Mouse (Mus musculus) gastrocnemius, postnatal 36 days (tissue): Measurements from ENCODE around the gene Tomm20. TPM values are rescaled to one million over a fixed set of nuclear protein-coding genes. Genes with fewer than 3 reads are reported as not detected.
"Not testable (repeated sequence)": the region's sequence is repeated elsewhere in the genome, so short reads cannot be mapped to it uniquely, and the experiment has no call there.

Experiments
- DNase-seq, 2 experiments: peaks; one replicate each; pipeline ENCODE4 v3.0.0; 2022
- intact Hi-C: fragments of 180-260 bp; cut with DNase I; formaldehyde crosslinking; loops from one replicate; pipeline ENCODE4 v1.15.1; 2025
- long read RNA-seq, 2 experiments: library from polyadenylated mRNA; stranded (forward); transcript quantifications; one replicate each; pipeline ENCODE4 v2.0.0; 2021
- total RNA-seq, 2 experiments: library from RNA; stranded (reverse); gene quantifications; 2 replicates each; pipeline ENCODE4 v1.2.3; 2021

The Tomm20 gene
- total RNA-seq, result 10 to 100 TPM; 73.0 to 86.8 TPM
- long read RNA-seq, experiment 1, full-length matches to known transcripts, result 397 of 404 reads
- long read RNA-seq, experiment 1, partial matches to known transcripts, result 1 of 404 reads
- long read RNA-seq, experiment 1, other reads (novel, unspliced or antisense), result 6 of 404 reads
- long read RNA-seq, experiment 2, full-length matches to known transcripts, result 480 of 499 reads
- long read RNA-seq, experiment 2, partial matches to known transcripts, result 1 of 499 reads
- long read RNA-seq, experiment 2, other reads (novel, unspliced or antisense), result 18 of 499 reads

DNA sequence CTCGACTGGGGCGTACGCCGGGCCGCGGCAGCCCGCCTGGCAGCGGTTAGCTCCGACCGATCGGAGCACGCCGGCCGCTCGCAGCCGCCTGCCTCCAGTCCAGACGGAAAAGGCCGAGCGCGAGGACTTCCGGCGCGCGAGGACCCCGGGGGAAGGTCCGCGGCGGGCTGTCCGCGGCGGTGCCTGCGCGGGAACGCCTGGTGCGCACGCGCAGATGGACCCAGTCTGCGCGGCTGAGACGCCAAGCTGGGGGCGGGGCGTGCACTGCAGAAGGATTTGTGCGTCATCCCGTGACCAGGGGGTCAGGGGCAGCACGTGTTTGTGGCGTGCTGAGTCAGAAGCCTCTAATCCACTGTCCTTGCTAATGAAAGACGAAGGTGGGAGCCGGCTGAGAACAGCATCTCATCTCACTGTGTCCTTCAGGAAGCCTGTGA, at the start of gene Tomm20:
Gene Tomm20 (minus strand): TSS at position 115 of the 434 bp plus-strand sequence.
- intact Hi-C loops, result no loop called here
- DNase-seq, result peak; percentile 94 to 97

DNA sequence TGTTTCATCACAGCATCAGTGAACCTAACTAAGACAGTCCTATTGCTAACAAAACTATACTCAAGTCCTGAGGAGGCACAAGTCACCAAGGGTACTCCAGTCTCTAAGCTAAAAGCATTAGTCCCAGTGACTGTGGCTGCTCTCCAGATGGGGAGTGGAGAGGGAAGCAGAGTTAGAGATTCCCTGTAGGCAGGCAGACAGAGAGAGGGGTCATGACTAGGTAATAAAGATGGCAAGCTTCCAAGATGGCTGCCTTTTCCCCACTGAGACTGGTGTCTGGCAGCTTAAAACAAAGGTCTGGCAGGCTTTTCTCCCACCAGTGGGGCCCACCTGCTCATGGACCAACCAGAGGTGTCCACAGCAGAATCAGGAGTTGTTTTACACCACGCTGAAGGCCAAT, 48.9 kb upstream of the Tomm20 start:
- intact Hi-C loops, result loop anchor here (5.0 kb wide), 1 partner anchor 68 kb away; the partner anchor contains the start of gene Pard3
- DNase-seq, result no peak

DNA sequence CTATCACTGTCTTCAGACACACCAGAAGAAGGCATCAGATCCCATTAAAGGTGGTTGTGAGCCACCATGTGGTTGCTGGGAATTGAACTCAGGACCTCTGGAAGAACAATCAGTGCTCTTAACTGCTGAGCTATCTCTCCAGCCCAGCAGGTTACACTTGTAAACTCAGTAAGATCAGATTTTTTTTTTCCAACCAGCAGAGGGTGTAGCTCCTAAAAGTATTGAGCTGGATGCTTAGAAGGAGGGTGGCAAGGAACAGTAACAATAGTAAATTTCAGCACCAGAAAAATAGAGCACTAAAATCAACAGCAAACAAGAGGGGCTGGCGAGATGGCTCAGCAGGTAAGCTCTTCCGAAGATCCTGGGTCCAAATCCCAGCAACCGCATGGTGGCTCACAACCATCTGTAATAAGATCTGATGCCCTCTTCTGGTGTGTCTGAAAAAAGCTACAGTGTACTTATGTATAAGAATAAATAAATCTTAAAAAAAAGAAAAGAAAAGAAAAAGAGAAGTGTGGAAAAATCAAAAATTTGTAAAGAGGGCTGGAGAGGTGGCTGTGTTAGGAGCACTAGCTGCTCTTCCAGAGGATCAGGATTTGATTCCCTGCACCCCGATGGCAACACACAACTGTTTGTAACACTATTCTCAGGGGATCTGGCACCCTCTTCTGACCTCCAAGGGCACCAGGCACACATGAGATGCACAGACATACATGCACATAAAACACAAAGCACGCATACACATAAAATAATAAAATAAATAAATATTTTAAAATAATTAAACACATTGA, 43.9 kb upstream of the Tomm20 start:
- intact Hi-C loops, result loop anchor here (5.0 kb wide), 1 partner anchor 73 kb away; the partner anchor contains the start of gene Pard3
- no peak for DNase-seq

DNA sequence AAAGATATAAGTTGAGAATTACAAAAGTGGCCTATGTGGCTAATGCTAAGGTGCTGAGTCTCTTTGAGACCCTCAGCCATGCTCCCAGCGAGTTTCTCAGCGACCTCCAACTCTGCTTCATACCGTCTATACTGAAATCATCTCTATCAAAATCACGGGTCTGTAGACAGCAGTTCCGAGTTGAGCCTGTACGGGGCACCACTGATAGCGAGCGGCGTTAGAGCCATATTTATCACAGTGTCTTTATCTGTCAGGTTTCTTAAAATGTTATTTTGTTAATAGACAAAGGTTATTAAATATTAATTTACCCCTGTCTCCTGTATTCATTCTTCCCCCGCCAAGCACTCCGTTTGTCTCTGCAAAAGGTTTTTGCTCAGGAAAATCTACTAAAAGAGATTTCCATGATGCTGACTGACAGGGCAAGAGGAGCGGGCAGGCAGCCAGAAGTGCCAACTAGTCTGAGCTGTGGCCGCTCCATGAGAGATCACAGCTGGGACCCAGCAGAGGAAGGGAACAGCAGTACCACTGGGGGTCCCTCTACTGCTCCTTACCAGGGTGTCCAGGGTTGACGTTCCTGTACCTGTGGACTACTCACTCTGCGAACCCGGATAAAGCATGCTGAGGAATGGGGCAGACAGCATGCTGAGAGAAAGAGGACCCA, 42.8 kb upstream of the Tomm20 start:
- DNase-seq, result no peak
- intact Hi-C loops, result loop anchor here (1.0 kb wide), 1 partner anchor 151 kb away; no protein-coding TSS in a partner anchor

DNA sequence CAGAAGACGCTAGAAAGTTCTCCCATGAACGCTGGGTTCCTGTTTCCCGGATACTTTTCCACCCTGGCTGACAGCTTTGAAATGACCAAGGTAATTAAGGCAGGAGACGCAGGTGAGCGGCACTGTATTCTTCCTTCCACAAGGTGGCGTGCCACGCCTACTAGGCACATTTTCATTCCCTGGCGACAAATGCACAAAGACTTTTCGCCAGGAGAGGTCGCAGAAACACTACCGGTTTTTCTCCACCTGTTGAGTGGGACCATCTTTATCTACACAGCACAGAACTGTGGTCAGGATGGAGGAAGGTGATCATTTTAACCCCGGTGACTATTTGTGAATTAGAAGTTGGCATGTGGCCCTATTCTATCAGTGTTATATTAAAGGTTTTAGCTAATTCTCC, 40.9 kb upstream of the Tomm20 start:
- intact Hi-C loops, result loop anchor here (2.0 kb wide), 1 partner anchor 190 kb away; no protein-coding TSS in a partner anchor
- DNase-seq, result peak; percentile 53 to 63

DNA sequence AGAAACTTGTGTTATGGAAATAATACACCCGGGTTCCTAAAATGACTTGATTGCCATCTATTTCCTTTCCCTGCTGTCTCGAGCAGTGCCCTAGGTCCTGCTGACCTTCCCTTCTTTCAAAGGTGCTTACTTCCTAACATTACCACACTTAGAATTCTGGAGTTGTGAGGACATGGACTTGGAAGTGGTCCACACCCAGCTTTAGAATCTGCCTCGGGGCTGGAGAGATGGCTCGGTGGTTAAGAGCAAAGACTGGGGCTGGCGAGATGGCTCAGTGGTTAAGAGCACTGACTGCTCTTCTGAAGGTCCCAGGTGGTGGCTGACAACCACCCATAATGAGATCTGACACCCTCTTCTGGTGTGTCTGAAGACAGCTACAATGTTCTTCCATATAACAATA, 34.4 kb upstream of the Tomm20 start:
- intact Hi-C loops, result no loop called here
- DNase-seq, result no peak

DNA sequence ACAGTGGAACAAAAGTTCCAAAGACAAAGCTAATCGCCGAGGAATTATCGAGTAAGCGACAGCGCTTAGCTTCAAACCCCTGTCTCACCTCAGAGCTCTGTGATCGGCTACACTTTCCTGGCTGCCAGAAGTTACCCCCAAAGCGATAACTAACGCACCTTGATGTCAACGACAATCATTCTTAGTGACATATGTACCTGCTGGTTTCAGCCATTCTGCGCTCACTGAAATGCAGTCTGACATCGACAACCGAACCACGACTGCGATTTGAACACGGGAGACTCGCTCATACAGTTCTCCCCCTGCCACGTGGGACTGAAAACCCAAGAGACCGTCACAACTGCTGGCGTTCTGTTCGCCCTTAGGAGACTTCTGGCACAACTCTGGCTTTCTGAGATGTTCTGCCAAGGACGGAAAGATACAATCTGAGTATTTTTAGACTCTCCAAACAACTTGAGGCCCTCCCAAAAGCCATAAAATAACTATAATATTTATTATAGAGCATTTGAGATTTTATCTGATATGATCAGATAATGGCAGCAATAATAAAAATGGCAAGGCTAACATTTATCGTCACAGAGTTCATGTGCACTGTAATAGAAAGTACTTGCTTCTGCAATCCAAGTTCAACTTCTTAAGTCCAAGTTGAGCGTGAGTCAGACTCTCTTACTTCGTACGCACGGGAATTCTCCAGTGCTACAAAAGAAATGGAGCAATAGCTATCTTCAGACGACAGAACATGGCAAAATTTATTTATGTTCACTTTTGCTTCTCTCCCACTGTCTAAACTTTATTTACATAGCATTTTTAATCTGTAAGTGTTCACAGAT, 33.7 kb upstream of the Tomm20 start:
- DNase-seq, result no peak
- intact Hi-C loops, result loop anchor here (5.0 to 10.0 kb wide), 2 partner anchors 497 to 685 kb away; partner anchors contain the start of gene Slc35f3

DNA sequence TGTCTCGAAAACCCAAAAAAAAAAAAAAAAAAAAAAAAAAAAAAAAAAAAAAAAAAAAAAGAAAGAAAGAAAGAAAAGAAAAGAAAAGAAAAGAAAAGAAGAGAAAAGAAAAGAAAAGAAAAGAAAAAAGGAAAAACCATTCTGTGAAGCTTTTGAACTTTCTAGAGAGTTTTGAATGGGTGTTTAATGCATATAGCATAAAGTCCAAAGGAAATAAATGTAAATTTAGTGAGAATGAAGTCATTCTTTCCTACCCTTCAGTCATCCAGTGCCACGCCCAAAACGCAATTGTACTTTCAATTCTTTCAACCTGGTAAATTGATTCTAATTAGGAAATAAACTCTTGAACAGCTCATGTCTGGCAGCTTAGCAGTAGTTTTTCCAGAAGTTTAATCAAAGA, 32.9 kb upstream of the Tomm20 start:
- DNase-seq, result not testable (repeated sequence)
- intact Hi-C loops, result loop anchor here (5.0 to 10.0 kb wide), 2 partner anchors 496 to 684 kb away; partner anchors contain the start of gene Slc35f3

DNA sequence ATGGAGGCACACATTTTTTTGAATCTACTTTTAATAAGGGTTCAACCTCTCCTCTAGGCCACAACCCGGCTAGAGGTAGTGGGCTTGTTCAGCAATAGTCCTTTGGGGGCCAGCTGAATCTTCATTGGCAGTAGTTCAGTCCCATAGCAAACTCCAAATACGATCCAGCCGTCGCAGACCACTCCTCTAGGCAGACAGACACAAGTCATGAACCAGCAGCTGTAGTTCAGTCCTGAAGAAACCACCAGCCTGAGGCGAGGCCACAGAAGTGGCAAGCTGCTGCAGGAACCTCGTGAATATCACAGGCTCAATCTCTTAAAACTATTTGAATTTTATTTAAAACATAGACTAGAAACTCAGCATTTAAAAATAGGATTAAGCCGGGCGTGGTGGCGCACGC, 32.4 kb upstream of the Tomm20 start:
- no peak for DNase-seq
- intact Hi-C loops, result loop anchor here (5.0 to 10.0 kb wide), 2 partner anchors 496 to 683 kb away; partner anchors contain the start of gene Slc35f3

DNA sequence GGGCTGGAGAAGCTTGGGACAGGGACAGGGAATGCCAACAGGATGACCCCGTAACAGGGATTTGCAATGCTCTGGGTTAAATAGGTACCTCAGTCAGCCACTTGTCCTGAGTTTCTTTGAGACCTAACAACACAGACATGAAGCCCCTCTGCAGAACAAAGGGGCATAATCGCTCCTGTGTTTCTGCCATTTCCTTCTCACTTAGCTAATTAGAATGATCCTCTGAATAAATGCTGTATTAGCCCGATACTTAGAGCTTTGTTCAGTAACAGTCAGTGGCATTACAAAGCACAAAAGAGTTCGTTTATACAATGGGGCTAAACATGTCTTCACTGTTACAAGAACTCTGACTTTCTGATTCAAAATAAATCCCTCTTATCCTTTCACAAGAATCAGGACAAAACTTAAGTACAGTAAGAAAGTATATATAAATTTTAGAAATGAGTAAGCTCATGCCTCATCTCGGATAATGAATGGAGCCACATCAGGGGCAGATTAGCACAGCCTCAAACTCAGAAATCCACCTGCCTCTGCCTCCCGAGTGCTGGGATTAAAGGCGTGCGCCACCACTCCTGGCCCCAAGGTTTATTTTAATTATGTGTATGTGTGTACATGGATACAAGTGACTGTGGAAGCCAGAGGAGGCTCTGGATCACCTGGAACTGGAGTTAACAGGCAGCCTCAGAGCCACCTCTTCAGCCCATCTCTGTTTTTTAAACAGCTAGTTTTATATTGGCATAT, 31.1 kb upstream of the Tomm20 start:
- DNase-seq, result no peak
- intact Hi-C loops, result loop anchor here (5.0 to 10.0 kb wide), 2 partner anchors 494 to 682 kb away; partner anchors contain the start of gene Slc35f3

DNA sequence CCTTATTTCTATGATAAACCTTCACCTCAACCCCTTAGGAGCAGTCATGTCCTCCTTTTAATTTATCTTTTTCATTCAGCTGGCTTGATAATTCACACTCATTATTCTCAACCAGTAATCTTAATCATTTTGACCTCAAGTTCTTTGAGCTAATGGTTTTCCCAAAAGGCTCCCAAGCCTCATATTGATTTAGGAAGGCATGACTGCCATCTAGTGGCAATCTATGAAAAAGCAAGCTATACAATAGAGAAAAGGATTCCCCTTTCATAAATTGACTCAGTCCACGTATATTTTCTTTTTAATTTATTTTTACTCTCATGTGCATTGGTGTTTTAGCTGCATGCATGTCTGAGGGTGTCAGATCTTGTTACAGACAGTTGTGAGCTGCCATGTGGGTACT, 30.1 kb upstream of the Tomm20 start:
- no peak for DNase-seq
- intact Hi-C loops, result loop anchor here (2.0 to 10.0 kb wide), 3 partner anchors 47 to 681 kb away; partner anchors contain the start of gene Slc35f3

DNA sequence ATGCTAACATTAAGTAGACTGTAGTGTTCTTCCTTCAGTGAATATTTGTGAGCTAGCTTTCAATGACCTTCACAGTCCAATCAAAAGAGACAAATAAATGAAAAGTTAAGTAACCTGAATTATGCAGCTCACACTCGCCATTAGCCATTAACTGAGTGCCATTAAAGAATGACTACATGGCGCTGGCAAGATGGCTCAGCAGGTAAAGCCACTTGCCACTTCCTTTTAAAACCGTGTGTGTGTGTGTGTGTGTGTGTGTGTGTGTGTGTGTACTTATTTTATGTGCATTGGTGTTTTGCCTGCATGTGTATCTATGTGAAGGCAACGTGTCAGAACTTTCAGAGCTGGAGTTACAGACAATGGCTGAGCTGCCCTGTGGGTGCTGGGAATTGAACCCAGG, 28.9 kb upstream of the Tomm20 start:
- DNase-seq, result no peak
- intact Hi-C loops, result loop anchor here (2.0 to 10.0 kb wide), 3 partner anchors 46 to 680 kb away; partner anchors contain the start of gene Slc35f3

DNA sequence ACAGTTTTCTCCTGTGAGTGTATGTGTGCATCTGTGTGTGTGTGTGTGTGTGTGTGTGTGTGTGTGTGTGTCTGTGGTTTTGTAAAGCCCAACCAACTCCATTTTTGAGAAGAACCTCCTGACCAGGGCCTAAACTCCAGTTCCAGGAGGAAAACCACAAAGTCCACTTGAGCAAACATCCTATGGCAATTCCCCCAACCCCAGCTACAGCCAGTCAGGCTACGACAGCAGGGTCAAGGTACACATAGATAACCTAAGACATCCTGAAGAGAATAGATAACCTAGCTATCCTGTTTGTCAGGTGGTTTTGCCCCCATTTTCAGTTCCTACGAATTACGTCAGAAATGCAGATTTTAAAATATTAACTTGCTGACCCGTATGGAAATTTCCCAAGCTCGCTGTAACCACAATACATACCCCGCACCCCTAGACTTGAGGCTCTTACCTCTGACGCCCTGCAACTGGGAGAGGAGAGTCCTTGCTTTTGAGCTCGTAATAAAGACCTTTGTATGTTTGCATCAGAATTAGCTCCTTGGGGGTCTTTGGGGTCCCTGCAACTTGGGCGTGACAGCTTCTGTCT, 28.1 kb upstream of the Tomm20 start:
- no peak for DNase-seq
- intact Hi-C loops, result loop anchor here (2.0 to 10.0 kb wide), 3 partner anchors 45 to 679 kb away; partner anchors contain the start of gene Slc35f3

DNA sequence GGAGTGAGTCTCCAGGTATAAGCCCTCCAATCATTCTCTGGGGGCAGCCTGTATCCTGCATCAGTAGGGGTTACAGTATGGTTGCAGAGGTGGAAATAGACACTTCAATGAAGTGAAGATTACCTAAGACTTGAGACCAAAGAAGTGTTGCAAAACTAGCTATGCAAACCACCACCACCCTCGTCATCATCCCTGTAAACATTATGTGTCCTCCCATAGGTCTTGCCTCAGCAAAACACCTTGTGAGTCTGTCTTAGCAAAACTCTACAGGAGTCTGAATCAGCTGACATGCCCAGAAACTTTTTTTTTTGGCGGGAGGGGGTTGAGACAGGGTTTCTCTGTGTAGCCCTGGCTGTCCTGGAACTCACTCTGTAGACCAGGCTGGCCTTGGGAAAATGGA, 27.0 kb upstream of the Tomm20 start:
- DNase-seq, result no peak
- intact Hi-C loops, result loop anchor here (5.0 to 10.0 kb wide), 2 partner anchors 475 to 678 kb away; partner anchors contain the start of gene Slc35f3

DNA sequence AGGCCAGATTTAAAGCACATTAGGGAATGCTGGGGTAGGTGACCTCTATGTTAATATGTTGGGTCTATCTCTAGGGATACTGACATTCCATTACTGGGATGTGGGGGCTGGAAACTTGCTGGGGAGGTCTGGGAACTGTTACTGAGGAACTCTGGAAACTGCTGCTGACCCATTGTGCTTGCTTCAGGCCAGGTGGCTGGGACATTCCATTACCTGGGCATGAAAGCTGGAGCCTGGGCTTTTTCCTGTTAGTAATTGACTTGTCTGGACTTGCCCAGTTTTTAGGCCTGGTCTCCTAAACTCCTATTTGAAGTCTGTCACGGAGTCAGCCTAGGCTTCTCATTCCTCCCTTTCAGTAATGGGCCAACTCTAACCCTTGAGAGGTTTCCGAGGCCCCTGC, 26.5 kb upstream of the Tomm20 start:
- intact Hi-C loops, result loop anchor here (5.0 to 10.0 kb wide), 2 partner anchors 475 to 677 kb away; partner anchors contain the start of gene Slc35f3
- no peak for DNase-seq

DNA sequence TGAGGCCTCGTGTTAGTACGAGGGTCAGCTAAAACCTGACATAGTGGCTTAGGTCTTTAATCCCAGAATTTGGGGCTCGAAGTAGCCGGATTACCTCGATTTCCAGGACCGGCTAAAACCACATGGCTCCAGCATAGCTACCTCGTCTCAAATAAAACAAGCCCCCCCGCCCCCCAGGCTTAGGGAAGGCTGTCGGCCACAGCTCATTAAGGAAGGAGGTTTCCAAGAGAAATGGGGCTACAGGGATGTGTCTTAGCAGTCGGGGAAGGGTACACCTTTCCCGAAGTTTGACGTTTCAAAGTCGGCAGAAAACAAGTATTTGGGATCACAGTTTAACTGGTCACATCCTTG, 25.6 kb upstream of the Tomm20 start:
- DNase-seq, result no peak
- intact Hi-C loops, result loop anchor here (1.0 to 10.0 kb wide), 3 partner anchors 27 to 676 kb away; partner anchors contain the start of gene Slc35f3

DNA sequence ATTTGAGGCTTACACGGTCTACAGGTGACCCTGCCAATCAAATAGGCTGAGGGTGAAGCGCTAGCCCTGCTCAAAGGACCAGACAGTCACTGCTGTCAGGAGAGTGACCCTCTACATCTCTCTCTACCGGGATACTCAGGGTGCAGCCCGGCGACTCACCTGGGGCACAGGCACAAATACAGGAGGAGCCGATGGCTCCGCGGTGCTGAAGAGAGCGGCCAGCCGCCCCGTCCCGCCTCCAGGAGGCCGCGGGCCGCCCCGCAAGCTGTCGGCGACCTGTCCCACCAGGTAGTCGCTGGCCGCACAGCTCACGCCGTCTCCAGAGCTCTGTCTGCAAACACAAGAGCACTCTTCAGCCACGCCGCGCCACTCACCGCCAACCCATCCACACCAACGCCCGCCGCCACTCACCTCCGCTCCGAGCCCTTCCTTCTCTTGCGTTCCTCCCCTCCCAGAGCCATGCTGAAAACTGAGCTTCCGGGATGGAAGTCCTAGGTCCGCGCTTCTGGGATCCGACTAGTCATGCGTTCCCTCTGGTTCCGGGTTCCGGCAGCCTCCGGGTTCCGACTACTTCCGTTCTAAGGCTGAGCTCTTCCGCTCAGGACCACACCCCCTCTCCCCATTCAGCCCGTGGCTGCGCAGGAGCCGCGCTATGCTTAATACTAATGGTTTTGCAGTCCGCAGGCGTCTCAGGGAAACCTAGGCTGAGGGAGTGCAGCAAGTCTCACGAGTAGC, 25.1 kb upstream of the Tomm20 start, which contains the start of gene Rbm34:
Gene Rbm34 (minus strand): TSS at position 493 of the 735 bp plus-strand sequence.
- peak; percentile 89 to 92 for DNase-seq
- intact Hi-C loops, result loop anchor here (1.0 to 10.0 kb wide), 3 partner anchors 26 to 676 kb away; partner anchors contain the start of gene Slc35f3
